Mouse (Mus musculus) neural tube, embryonic 15.5 days (tissue): Measurements from ENCODE around the gene Dip2c. TPM values are rescaled to one million over a fixed set of nuclear protein-coding genes. Genes with fewer than 3 reads are reported as not detected.

Experiments
- ATAC-seq: fragments of 200-750 bp; cut with Nextera tagmentation; 2 replicates; pipeline ENCODE4 v1.8.0; 2017; ENCODE audit warnings: mild to moderate bottlenecking, moderate TSS enrichment, moderate library complexity; ENCODE audit not compliant: low FRiP score
- H3K27ac ChIP-seq: fragments of 300-500 bp; sonication (generic); replicated peaks from 2 replicates; pipeline ENCODE4 v1.5.1; 2015; ENCODE audit warnings: mild to moderate bottlenecking, inconsistent platforms
- H3K27me3 ChIP-seq: fragments of 300-500 bp; sonication (generic); replicated peaks from 2 replicates; pipeline ENCODE4 v1.6.1; 2015; ENCODE audit warnings: inconsistent platforms
- H3K36me3 ChIP-seq: fragments of 300-500 bp; sonication (generic); 2 replicates; pipeline ENCODE4 v1.6.1; 2015; ENCODE audit warnings: inconsistent platforms
- H3K4me1 ChIP-seq: fragments of 300-500 bp; sonication (generic); 2 replicates; pipeline ENCODE4 v1.6.1; 2015; ENCODE audit warnings: inconsistent platforms
- H3K4me2 ChIP-seq: fragments of 300-500 bp; sonication (generic); 2 replicates; pipeline ENCODE4 v1.6.1; 2015; ENCODE audit warnings: inconsistent platforms, mild to moderate bottlenecking, moderate library complexity
- H3K4me3 ChIP-seq: fragments of 300-500 bp; sonication (generic); replicated peaks from 2 replicates; pipeline ENCODE4 v1.5.1; 2015; ENCODE audit warnings: mild to moderate bottlenecking, inconsistent platforms
- H3K9ac ChIP-seq: fragments of 300-500 bp; sonication (generic); replicated peaks from 2 replicates; pipeline ENCODE4 v1.6.1; 2015; ENCODE audit warnings: mild to moderate bottlenecking, inconsistent platforms
- H3K9me3 ChIP-seq: fragments of 300-500 bp; sonication (generic); replicated peaks from 2 replicates; pipeline ENCODE4 v1.6.1; 2016; ENCODE audit warnings: inconsistent platforms
- WGBS: fragments of 180-500 bp; shearing (Covaris S2); methylation state at CpG from one replicate; pipeline ENCODE4 v1.1.7; 2015; ENCODE audit warnings: mixed read lengths; 5-methylcytosine and 5-hydroxymethylcytosine counted together
- polyA plus RNA-seq: library from polyadenylated mRNA; unstranded; fragments of >200 nt; fragmentation: Nextera tagmentation; extraction: Ambion mirVana; gene quantifications from 2 replicates; pipeline ENCODE4 v1.2.1, GENCODE M21; 2015

The Dip2c gene
- polyA plus RNA-seq, 1 experiment from 2014 or later = 12.8 TPM

GRCm38 (mm10) chr13:9333187-9333586, 56.9 kb downstream of the Dip2c start:
- Histone ChIP-seq H3K27me3 (no peaks in the 10 kb centered on the region), H3K4me2 (no peak overlapping the region), H3K27ac (no peak overlapping the region), H3K4me3 (no peak overlapping the region), H3K36me3 (no peaks in the 10 kb centered on the region), H3K4me1 (peaks cover 6% of the 10 kb centered on the region), H3K9me3 (no peaks in the 10 kb centered on the region), H3K9ac (no peak overlapping the region)
- ATAC-seq = no peak

GRCm38 (mm10) chr13:9340293-9340692, 64.0 kb downstream of the Dip2c start:
- WGBS = 92% methylated on average over 4 of the region's 4 CpGs
- no peaks in the 10 kb centered on the region for H3K4me1 ChIP-seq

GRCm38 (mm10) chr13:9342696-9343095, 66.4 kb downstream of the Dip2c start:
- no peak for ATAC-seq
- H3K36me3 ChIP-seq = no peaks in the 10 kb centered on the region

More at GRCm38 (mm10) chr13:9340293-9340692, 64.0 kb downstream of the Dip2c start:
- H3K4me2 ChIP-seq = no peak overlapping the region
- H3K36me3 ChIP-seq = no peaks in the 10 kb centered on the region
- H3K27ac ChIP-seq = no peak overlapping the region
- no peaks in the 10 kb centered on the region for H3K9me3 ChIP-seq
- H3K27me3 ChIP-seq = no peaks in the 10 kb centered on the region
- H3K4me3 ChIP-seq = no peak overlapping the region
- no peak overlapping the region for H3K9ac ChIP-seq
- no peak for ATAC-seq

GRCm38 (mm10) chr13:9347448-9347847, 71.1 kb downstream of the Dip2c start:
- Histone ChIP-seq H3K9ac (no peak overlapping the region), H3K4me2 (no peak overlapping the region), H3K27ac (no peak overlapping the region), H3K4me1 (peaks cover 15% of the 10 kb centered on the region), H3K36me3 (no peaks in the 10 kb centered on the region), H3K27me3 (no peaks in the 10 kb centered on the region), H3K4me3 (no peak overlapping the region), H3K9me3 (no peaks in the 10 kb centered on the region)
- no peak for ATAC-seq
- 64% methylated on average over 3 of the region's 3 CpGs for WGBS

More at GRCm38 (mm10) chr13:9342696-9343095, 66.4 kb downstream of the Dip2c start:
- no peak overlapping the region for H3K4me2 ChIP-seq
- no peaks in the 10 kb centered on the region for H3K27me3 ChIP-seq
- H3K4me1 ChIP-seq = no peaks in the 10 kb centered on the region
- H3K27ac ChIP-seq = no peak overlapping the region
- WGBS = 95% methylated on average over 1 of the region's 1 CpGs
- H3K9ac ChIP-seq = no peak overlapping the region
- no peak overlapping the region for H3K4me3 ChIP-seq
- no peaks in the 10 kb centered on the region for H3K9me3 ChIP-seq

GRCm38 (mm10) chr13:9350670-9351069, 74.3 kb downstream of the Dip2c start:
- Histone ChIP-seq H3K4me1 (peaks cover 22% of the 10 kb centered on the region), H3K4me2 (no peak overlapping the region), H3K36me3 (no peaks in the 10 kb centered on the region), H3K9ac (no peak overlapping the region), H3K27me3 (no peaks in the 10 kb centered on the region), H3K27ac (no peak overlapping the region), H3K9me3 (no peaks in the 10 kb centered on the region), H3K4me3 (no peak overlapping the region)
- no peak for ATAC-seq
- WGBS = 64% methylated on average over 2 of the region's 2 CpGs

- no peak for ATAC-seq
- H3K9me3 ChIP-seq = no peaks in the 10 kb centered on the region
- H3K4me2 ChIP-seq = no peak overlapping the region
- no peak overlapping the region for H3K27ac ChIP-seq
- no peaks in the 10 kb centered on the region for H3K27me3 ChIP-seq
- H3K4me3 ChIP-seq = no peak overlapping the region
- 94% methylated on average over 1 of the region's 1 CpGs for WGBS
- peaks cover 21% of the 10 kb centered on the region for H3K4me1 ChIP-seq
- H3K9ac ChIP-seq = no peak overlapping the region
- H3K36me3 ChIP-seq = no peaks in the 10 kb centered on the region
Observed at GRCm38 (mm10) chr13:9353890-9354289, 77.6 kb downstream of the Dip2c start.

GRCm38 (mm10) chr13:9355331-9355730, 79.0 kb downstream of the Dip2c start:
- Histone ChIP-seq H3K4me1 (peaks cover 12% of the 10 kb centered on the region), H3K9me3 (no peaks in the 10 kb centered on the region), H3K36me3 (no peaks in the 10 kb centered on the region), H3K4me2 (no peak overlapping the region), H3K27me3 (no peaks in the 10 kb centered on the region), H3K9ac (no peak overlapping the region), H3K4me3 (no peak overlapping the region), H3K27ac (no peak overlapping the region)
- peak; percentile 48; the same call in 1 of the 2 replicates for ATAC-seq
- 27% methylated on average over 4 of the region's 4 CpGs for WGBS

GRCm38 (mm10) chr13:9361457-9361856, 85.1 kb downstream of the Dip2c start:
- Histone ChIP-seq H3K9me3 (no peaks in the 10 kb centered on the region), H3K27me3 (no peaks in the 10 kb centered on the region), H3K9ac (no peak overlapping the region), H3K27ac (no peak overlapping the region), H3K4me3 (no peak overlapping the region), H3K4me1 (no peaks in the 10 kb centered on the region), H3K36me3 (no peaks in the 10 kb centered on the region), H3K4me2 (no peak overlapping the region)
- WGBS = 76% methylated on average over 2 of the region's 2 CpGs
- ATAC-seq = no peak

- H3K4me3 ChIP-seq = no peak overlapping the region
- H3K4me2 ChIP-seq = no peak overlapping the region
- no peak overlapping the region for H3K27ac ChIP-seq
- WGBS = 74% methylated on average over 1 of the region's 1 CpGs
- no peaks in the 10 kb centered on the region for H3K9me3 ChIP-seq
- H3K9ac ChIP-seq = no peak overlapping the region
- no peaks in the 10 kb centered on the region for H3K36me3 ChIP-seq
- no peak for ATAC-seq
- peaks cover 9% of the 10 kb centered on the region; the same call in 1 of the 2 replicates for H3K4me1 ChIP-seq
- no peaks in the 10 kb centered on the region for H3K27me3 ChIP-seq
Observed at GRCm38 (mm10) chr13:9371387-9371786, 95.1 kb downstream of the Dip2c start.

- no peaks in the 10 kb centered on the region for H3K36me3 ChIP-seq
- no peak for ATAC-seq
- WGBS = 69% methylated on average over 2 of the region's 2 CpGs
Observed at GRCm38 (mm10) chr13:9377130-9377529, 100.8 kb downstream of the Dip2c start.

GRCm38 (mm10) chr13:9380740-9381410, 104.5 kb downstream of the Dip2c start:
- H3K27ac ChIP-seq = no peak overlapping the region
- ATAC-seq = no peak
- H3K4me2 ChIP-seq = no peak overlapping the region
- no peaks in the 10 kb centered on the region for H3K36me3 ChIP-seq
- no peak overlapping the region for H3K9ac ChIP-seq
- H3K27me3 ChIP-seq = no peaks in the 10 kb centered on the region
- no peaks in the 10 kb centered on the region for H3K9me3 ChIP-seq
- WGBS = 81% methylated on average over 5 of the region's 5 CpGs
- no peak overlapping the region for H3K4me3 ChIP-seq
- peaks cover 11% of the 10 kb centered on the region for H3K4me1 ChIP-seq

More at GRCm38 (mm10) chr13:9377130-9377529, 100.8 kb downstream of the Dip2c start:
- H3K9me3 ChIP-seq = no peaks in the 10 kb centered on the region
- no peaks in the 10 kb centered on the region for H3K27me3 ChIP-seq
- no peak overlapping the region for H3K9ac ChIP-seq
- no peak overlapping the region for H3K27ac ChIP-seq
- no peaks in the 10 kb centered on the region; the same call in 1 of the 2 replicates for H3K4me1 ChIP-seq
- H3K4me2 ChIP-seq = no peak overlapping the region
- H3K4me3 ChIP-seq = no peak overlapping the region

GRCm38 (mm10) chr13:9388017-9388416, 111.7 kb downstream of the Dip2c start:
- peaks cover 5% of the 10 kb centered on the region for H3K4me1 ChIP-seq
- no peaks in the 10 kb centered on the region for H3K27me3 ChIP-seq
- 89% methylated on average over 2 of the region's 2 CpGs for WGBS
- no peak overlapping the region for H3K27ac ChIP-seq
- no peaks in the 10 kb centered on the region for H3K36me3 ChIP-seq
- no peak overlapping the region for H3K4me3 ChIP-seq
- ATAC-seq = no peak
- no peak overlapping the region for H3K4me2 ChIP-seq
- no peaks in the 10 kb centered on the region for H3K9me3 ChIP-seq
- no peak overlapping the region for H3K9ac ChIP-seq
